Mouse (Mus musculus) limb, embryonic 12.5 days (tissue): ENCODE results near the gene Myh9. TPM values are rescaled to one million over a fixed set of nuclear protein-coding genes. Genes with fewer than 3 reads are reported as not detected.
"Not testable (repeated sequence)": the region's sequence is repeated elsewhere in the genome, so short reads cannot be mapped to it uniquely, and the experiment has no call there.

Source experiments
- ATAC-seq: fragments of 200-750 bp; cut with Nextera tagmentation; 2 replicates; pipeline ENCODE4 v1.8.0; 2017; ENCODE audit warnings: low read depth, moderate TSS enrichment; ENCODE audit not compliant: insufficient number of reproducible peaks, insufficient read depth, low FRiP score, low TSS enrichment
- H3K27ac ChIP-seq: fragments of 300-500 bp; sonication (generic); 2 replicates; pipeline ENCODE4 v1.5.1; 2016; ENCODE audit warnings: mild to moderate bottlenecking, moderate library complexity
- H3K27me3 ChIP-seq: fragments of 300-500 bp; sonication (generic); 2 replicates; pipeline ENCODE4 v1.6.1; 2016; ENCODE audit warnings: mild to moderate bottlenecking, moderate library complexity
- H3K36me3 ChIP-seq: fragments of 300-500 bp; sonication (generic); 2 replicates; pipeline ENCODE4 v1.6.1; 2016; ENCODE audit warnings: mild to moderate bottlenecking, moderate library complexity
- H3K4me1 ChIP-seq: fragments of 300-500 bp; sonication (generic); replicated peaks from 2 replicates; pipeline ENCODE4 v1.6.1; 2016
- H3K4me2 ChIP-seq: fragments of 300-500 bp; sonication (generic); 2 replicates; pipeline ENCODE4 v1.6.1; 2016; ENCODE audit warnings: mild to moderate bottlenecking, moderate library complexity
- H3K4me3 ChIP-seq: fragments of 300-500 bp; sonication (generic); replicated peaks from 2 replicates; pipeline ENCODE4 v1.5.1; 2016; ENCODE audit warnings: mild to moderate bottlenecking
- H3K9ac ChIP-seq: fragments of 300-500 bp; sonication (generic); replicated peaks from 2 replicates; pipeline ENCODE4 v1.6.1; 2016; ENCODE audit warnings: mild to moderate bottlenecking, moderate library complexity
- H3K9me3 ChIP-seq: fragments of 300-500 bp; sonication (generic); 2 replicates; pipeline ENCODE4 v1.6.1; 2016; ENCODE audit warnings: mild to moderate bottlenecking, moderate library complexity
- WGBS: fragments of 180-500 bp; shearing (Covaris S2); methylation state at CpG from one replicate; pipeline ENCODE4 v1.1.7; 2016; 5-methylcytosine and 5-hydroxymethylcytosine counted together
- polyA plus RNA-seq: library from polyadenylated mRNA; unstranded; fragments of >200 nt; fragmentation: Nextera tagmentation; extraction: Ambion mirVana; gene quantifications from 2 replicates; pipeline ENCODE4 v1.2.1, GENCODE M21; 2016

Gene Myh9
- polyA plus RNA-seq, 1 experiment from 2014 or later, result 40.0 TPM

GRCm38 (mm10) chr15:77725393-77726020, 116.5 kb downstream of the Myh9 start:
- not testable (repeated sequence) for H3K4me2 ChIP-seq, H3K9me3 ChIP-seq, ATAC-seq, H3K9ac ChIP-seq, H3K27me3 ChIP-seq, H3K36me3 ChIP-seq, H3K27ac ChIP-seq, H3K4me3 ChIP-seq, H3K4me1 ChIP-seq
- WGBS, result 85% methylated on average over 6 of the region's 6 CpGs

GRCm38 (mm10) chr15:77724208-77724911, 117.6 kb downstream of the Myh9 start:
- WGBS, result 19% methylated on average over 3 of the region's 10 CpGs
- not testable (repeated sequence) for H3K4me2 ChIP-seq, H3K27ac ChIP-seq, H3K9ac ChIP-seq, H3K27me3 ChIP-seq, H3K36me3 ChIP-seq, ATAC-seq, H3K4me3 ChIP-seq, H3K4me1 ChIP-seq, H3K9me3 ChIP-seq

- not testable (repeated sequence) for H3K36me3 ChIP-seq, H3K4me3 ChIP-seq, ATAC-seq, H3K4me1 ChIP-seq, H3K9me3 ChIP-seq, H3K4me2 ChIP-seq, H3K27ac ChIP-seq, H3K27me3 ChIP-seq, H3K9ac ChIP-seq
- no CpG with 5 or more reads among the region's 3 CpGs for WGBS
Measured at GRCm38 (mm10) chr15:77721509-77721908, 120.5 kb downstream of the Myh9 start.

GRCm38 (mm10) chr15:77718240-77718639, 123.7 kb downstream of the Myh9 start:
- H3K27me3 ChIP-seq, H3K9ac ChIP-seq, ATAC-seq, H3K4me1 ChIP-seq, H3K4me3 ChIP-seq, H3K9me3 ChIP-seq, H3K4me2 ChIP-seq, H3K36me3 ChIP-seq, H3K27ac ChIP-seq: not testable (repeated sequence)
- WGBS, result 61% methylated on average over 2 of the region's 6 CpGs

Other genes with a start within 250 kb of the Myh9 start
- not detected in 2 replicates for gene Apol10b, start 246.1 kb downstream of the Myh9 start, polyA plus RNA-seq
- gene Gm36245, start 242.9 kb downstream of the Myh9 start, polyA plus RNA-seq, result not detected in 2 replicates
- gene Apol11b, start 198.9 kb downstream of the Myh9 start, polyA plus RNA-seq, result not detected in 2 replicates
- 0.09 TPM in 1 of 2 replicates, not detected in the other for gene Apol7e, start 143.3 kb downstream of the Myh9 start, polyA plus RNA-seq
- not detected in 2 replicates for gene Apol9b, start 113.1 kb downstream of the Myh9 start, polyA plus RNA-seq
- 0.15 and 0.23 TPM in 2 replicates for gene Apol8, start 85.2 kb downstream of the Myh9 start, polyA plus RNA-seq
- gene Txn2, start 86.8 kb upstream of the Myh9 start, polyA plus RNA-seq, result 215 and 217 TPM in 2 replicates
- 6.4 and 7.5 TPM in 2 replicates for gene Foxred2, start 114.5 kb upstream of the Myh9 start, polyA plus RNA-seq
- 222 and 224 TPM in 2 replicates for gene Eif3d, start 128.6 kb upstream of the Myh9 start, polyA plus RNA-seq